Mouse (Mus musculus): Measurements from ENCODE around the gene Hace1. TPM values are rescaled to one million over a fixed set of nuclear protein-coding genes. Genes with fewer than 3 reads are reported as not detected.

Hace1 gene
- polyA plus RNA-seq, 1 experiment from 2014 or later = 33.3 TPM

DNA sequence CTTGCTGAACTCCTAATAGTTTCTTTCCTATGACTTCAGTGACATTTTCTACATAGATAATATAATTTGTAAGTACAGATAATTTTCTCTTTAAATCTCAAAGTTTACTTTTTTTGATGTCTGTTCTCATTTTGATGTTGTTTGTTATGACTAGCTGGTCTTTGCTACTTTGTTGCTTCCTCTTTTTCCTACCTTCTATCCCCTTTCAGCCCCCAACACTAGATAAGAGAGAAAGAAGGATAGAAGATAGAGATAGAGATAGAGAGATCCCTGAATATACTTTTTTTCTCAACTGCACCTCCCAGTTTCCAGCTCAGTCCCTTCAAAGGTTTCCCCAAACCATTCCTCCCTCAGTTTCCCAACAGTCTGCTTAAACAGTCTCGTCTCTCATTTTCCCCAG lies 33.1 kb downstream of the Hace1 start:
- no peak for ATAC-seq (ENCODE audit: low read depth)
- H3K27me3 ChIP-seq (ENCODE audit: control insufficient read depth, insufficient read depth, low read depth, low read length) = no peaks in the 10 kb centered on the region
- H3K27ac ChIP-seq (ENCODE audit: low read length) = no peak overlapping the region
- H3K9me3 ChIP-seq (replicated peaks; ENCODE audit: control insufficient read depth, low read length) = no peaks in the 10 kb centered on the region
- WGBS (ENCODE audit: insufficient replicate concordance) = 89% methylated on average over 1 of the region's 1 CpGs
- H3K4me2 ChIP-seq (ENCODE audit: low read depth, low read length) = no peak overlapping the region
- no peak overlapping the region for H3K4me3 ChIP-seq (ENCODE audit: low read depth, low read length)
- no peak overlapping the region for H3K9ac ChIP-seq (ENCODE audit: low read depth, low read length)
- H3K4me1 ChIP-seq (ENCODE audit: control insufficient read depth, low read depth, low read length) = no peaks in the 10 kb centered on the region; the same call in 1 of the 2 replicates
- H3K36me3 ChIP-seq (ENCODE audit: control insufficient read depth, insufficient read depth) = peaks cover 21% of the 10 kb centered on the region

DNA sequence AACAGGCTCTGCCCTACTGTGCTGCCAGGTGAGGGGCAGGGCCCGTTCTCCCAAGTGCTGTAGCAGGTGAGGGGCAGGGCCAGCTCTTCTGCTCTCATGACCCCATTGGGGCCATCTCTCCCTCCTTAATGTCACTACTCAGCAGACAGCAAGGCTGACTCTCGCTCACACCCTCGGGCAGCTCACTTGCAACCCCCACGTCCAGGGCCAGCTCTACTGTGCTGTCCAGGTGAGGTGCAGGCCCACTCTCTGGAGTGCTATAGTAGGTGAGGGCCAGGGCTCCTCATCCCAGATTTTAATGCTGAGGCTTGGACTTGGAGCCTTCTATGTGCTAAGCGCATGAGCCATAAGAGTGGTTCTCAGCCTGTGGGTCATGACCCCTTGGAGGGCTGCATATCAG lies 38.4 kb downstream of the Hace1 start:
- Histone ChIP-seq H3K27me3 (ENCODE audit: control insufficient read depth, insufficient read depth, low read depth, low read length) (no peaks in the 10 kb centered on the region), H3K4me1 (ENCODE audit: control insufficient read depth, low read depth, low read length) (no peaks in the 10 kb centered on the region), H3K27ac (ENCODE audit: low read length) (no peak overlapping the region), H3K9me3 (replicated peaks; ENCODE audit: control insufficient read depth, low read length) (no peaks in the 10 kb centered on the region), H3K4me3 (ENCODE audit: low read depth, low read length) (no peak overlapping the region), H3K4me2 (ENCODE audit: low read depth, low read length) (no peak overlapping the region), H3K9ac (ENCODE audit: low read depth, low read length) (no peak overlapping the region), H3K36me3 (ENCODE audit: control insufficient read depth, insufficient read depth) (peaks cover 15% of the 10 kb centered on the region)
- 90% methylated on average over 5 of the region's 5 CpGs for WGBS (ENCODE audit: insufficient replicate concordance)
- no peak for ATAC-seq (ENCODE audit: low read depth)

DNA sequence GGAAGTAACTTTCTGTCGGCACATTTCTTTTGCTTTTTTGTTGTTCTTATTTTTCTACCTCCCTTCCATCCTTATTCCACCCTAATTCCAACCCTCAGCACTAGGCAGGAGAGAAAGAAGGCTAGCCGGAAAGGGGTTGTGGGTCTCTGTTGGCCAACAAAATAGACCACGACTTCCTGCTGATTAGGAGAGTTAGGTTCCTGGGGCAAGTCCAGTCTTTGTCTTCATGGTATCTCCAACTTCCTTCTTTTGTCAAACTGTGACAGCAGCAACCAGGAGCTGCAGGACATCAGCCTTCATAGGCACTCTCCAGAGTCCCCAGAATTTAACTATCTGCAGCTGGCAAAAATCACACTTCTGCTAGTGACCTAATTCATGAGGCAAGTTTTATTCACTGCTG lies 41.4 kb downstream of the Hace1 start:
- 24% methylated on average over 3 of the region's 3 CpGs for WGBS (ENCODE audit: insufficient replicate concordance)

DNA sequence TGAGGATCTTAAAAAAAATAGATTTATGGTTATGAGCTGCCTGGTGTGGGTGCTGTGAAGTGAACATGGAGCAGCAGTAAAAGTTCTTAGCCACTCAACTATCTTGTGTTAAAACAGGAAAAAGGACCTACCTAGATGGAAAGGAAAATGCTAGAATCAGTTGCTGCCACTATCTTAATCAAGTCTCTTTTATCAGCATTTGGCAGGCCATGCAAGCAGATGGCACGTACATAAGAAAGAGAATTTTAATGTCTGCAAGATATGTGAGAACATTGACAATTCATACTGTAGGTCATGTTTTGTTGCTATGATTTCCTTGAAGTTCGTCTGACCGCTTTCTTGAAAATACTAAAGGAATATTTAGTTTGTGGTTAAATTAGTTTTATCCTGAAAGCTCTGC lies 54.4 kb downstream of the Hace1 start:
- 57% methylated on average over 3 of the region's 3 CpGs for WGBS (ENCODE audit: insufficient replicate concordance)
- no peak overlapping the region for H3K4me3 ChIP-seq (ENCODE audit: low read depth, low read length)
- H3K36me3 ChIP-seq (ENCODE audit: control insufficient read depth, insufficient read depth) = peaks cover 4% of the 10 kb centered on the region; the same call in 1 of the 2 replicates
- H3K4me2 ChIP-seq (ENCODE audit: low read depth, low read length) = no peak overlapping the region
- no peaks in the 10 kb centered on the region for H3K9me3 ChIP-seq (replicated peaks; ENCODE audit: control insufficient read depth, low read length)
- H3K9ac ChIP-seq (ENCODE audit: low read depth, low read length) = no peak overlapping the region
- no peak for ATAC-seq (ENCODE audit: low read depth)
- H3K27me3 ChIP-seq (ENCODE audit: control insufficient read depth, insufficient read depth, low read depth, low read length) = no peaks in the 10 kb centered on the region
- peaks cover 3% of the 10 kb centered on the region; the same call in 1 of the 2 replicates for H3K4me1 ChIP-seq (ENCODE audit: control insufficient read depth, low read depth, low read length)
- H3K27ac ChIP-seq (ENCODE audit: low read length) = no peak overlapping the region

More for the DNA sequence above, 41.4 kb downstream of the Hace1 start:
- Histone ChIP-seq H3K36me3 (ENCODE audit: control insufficient read depth, insufficient read depth) (peaks cover 13% of the 10 kb centered on the region), H3K27ac (ENCODE audit: low read length) (no peak overlapping the region), H3K4me3 (ENCODE audit: low read depth, low read length) (no peak overlapping the region), H3K4me1 (ENCODE audit: control insufficient read depth, low read depth, low read length) (no peaks in the 10 kb centered on the region), H3K27me3 (ENCODE audit: control insufficient read depth, insufficient read depth, low read depth, low read length) (no peaks in the 10 kb centered on the region), H3K4me2 (ENCODE audit: low read depth, low read length) (no peak overlapping the region), H3K9ac (ENCODE audit: low read depth, low read length) (no peak overlapping the region), H3K9me3 (replicated peaks; ENCODE audit: control insufficient read depth, low read length) (no peaks in the 10 kb centered on the region)
- no peak for ATAC-seq (ENCODE audit: low read depth)

DNA sequence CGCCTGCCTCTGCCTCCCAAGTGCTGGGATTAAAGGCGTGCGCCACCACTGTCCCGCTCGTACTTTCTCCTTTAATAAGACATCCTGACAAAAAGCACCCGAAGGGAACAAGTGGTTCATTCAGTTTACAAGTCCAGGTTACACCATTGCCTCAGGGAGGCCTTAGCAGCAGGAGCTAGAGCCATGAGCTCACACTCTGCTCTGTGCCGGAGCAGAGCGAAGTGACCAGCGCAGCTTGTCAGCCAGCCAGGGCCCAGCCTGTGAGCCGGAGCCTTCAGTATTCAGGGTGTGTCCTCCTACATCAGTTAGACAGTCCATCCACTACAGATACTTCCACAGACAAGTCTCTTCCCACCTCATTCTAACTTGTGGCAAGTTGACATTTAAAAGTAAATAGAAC lies 55.0 kb downstream of the Hace1 start:
- H3K9ac ChIP-seq (ENCODE audit: low read depth, low read length) = no peak overlapping the region
- no peak overlapping the region for H3K4me2 ChIP-seq (ENCODE audit: low read depth, low read length)
- no peaks in the 10 kb centered on the region for H3K27me3 ChIP-seq (ENCODE audit: control insufficient read depth, insufficient read depth, low read depth, low read length)
- H3K4me1 ChIP-seq (ENCODE audit: control insufficient read depth, low read depth, low read length) = peaks cover 3% of the 10 kb centered on the region; the same call in 1 of the 2 replicates
- no peak overlapping the region for H3K27ac ChIP-seq (ENCODE audit: low read length)
- H3K9me3 ChIP-seq (replicated peaks; ENCODE audit: control insufficient read depth, low read length) = no peaks in the 10 kb centered on the region
- no peak for ATAC-seq (ENCODE audit: low read depth)
- WGBS (ENCODE audit: insufficient replicate concordance) = 91% methylated on average over 10 of the region's 10 CpGs
- peaks cover 4% of the 10 kb centered on the region; the same call in 1 of the 2 replicates for H3K36me3 ChIP-seq (ENCODE audit: control insufficient read depth, insufficient read depth)
- H3K4me3 ChIP-seq (ENCODE audit: low read depth, low read length) = no peak overlapping the region

DNA sequence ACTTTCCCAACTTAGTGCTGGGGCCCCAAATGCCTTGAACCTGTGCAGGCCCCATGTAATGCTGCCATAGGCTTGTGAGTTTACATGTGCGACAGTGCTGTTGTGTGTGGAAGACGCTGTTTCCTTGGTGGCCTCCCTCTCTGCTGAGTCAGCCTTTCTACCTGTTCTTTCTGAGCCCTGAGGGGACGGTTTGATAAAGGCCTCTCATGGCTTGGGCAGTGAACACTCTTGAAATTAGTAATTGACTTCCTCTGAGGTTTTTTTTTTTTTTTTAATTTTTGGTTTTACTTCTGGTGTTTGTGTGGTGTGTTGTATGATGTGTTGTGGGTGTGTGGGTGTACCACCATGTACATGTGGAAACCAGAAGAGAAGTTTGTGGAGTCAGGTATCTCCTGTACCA lies 57.6 kb downstream of the Hace1 start:
- no peak for ATAC-seq (ENCODE audit: low read depth)
- no peaks in the 10 kb centered on the region for H3K27me3 ChIP-seq (ENCODE audit: control insufficient read depth, insufficient read depth, low read depth, low read length)
- H3K9ac ChIP-seq (ENCODE audit: low read depth, low read length) = no peak overlapping the region
- no peak overlapping the region for H3K27ac ChIP-seq (ENCODE audit: low read length)
- no peak overlapping the region for H3K4me2 ChIP-seq (ENCODE audit: low read depth, low read length)
- H3K4me3 ChIP-seq (ENCODE audit: low read depth, low read length) = no peak overlapping the region
- 74% methylated on average over 3 of the region's 3 CpGs for WGBS (ENCODE audit: insufficient replicate concordance)
- peaks cover 4% of the 10 kb centered on the region for H3K36me3 ChIP-seq (ENCODE audit: control insufficient read depth, insufficient read depth)
- no peaks in the 10 kb centered on the region for H3K9me3 ChIP-seq (replicated peaks; ENCODE audit: control insufficient read depth, low read length)
- peaks cover 3% of the 10 kb centered on the region; the same call in 1 of the 2 replicates for H3K4me1 ChIP-seq (ENCODE audit: control insufficient read depth, low read depth, low read length)

DNA sequence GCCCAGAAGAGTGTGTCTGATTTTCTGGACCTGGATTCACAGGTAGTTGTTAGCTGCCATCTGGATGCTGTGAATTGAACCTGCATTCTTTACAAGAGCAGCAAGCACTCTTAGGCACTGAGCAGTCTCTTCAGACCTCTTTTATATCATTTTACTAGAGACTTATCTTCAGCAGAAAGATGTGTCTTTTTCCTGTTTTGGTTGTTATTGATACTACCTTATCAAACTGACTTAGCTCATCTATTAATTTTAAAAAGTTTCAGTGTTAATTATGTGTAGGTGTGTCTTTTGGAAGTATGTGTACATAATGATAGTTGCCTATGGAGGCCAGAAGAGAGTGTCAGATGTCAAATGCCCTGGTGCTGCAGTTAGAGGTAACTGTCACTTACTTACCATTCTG lies 62.1 kb downstream of the Hace1 start:
- H3K4me1 ChIP-seq (ENCODE audit: control insufficient read depth, low read depth, low read length) = no peaks in the 10 kb centered on the region
- no peak overlapping the region for H3K4me2 ChIP-seq (ENCODE audit: low read depth, low read length)
- no peak overlapping the region for H3K27ac ChIP-seq (ENCODE audit: low read length)
- H3K9me3 ChIP-seq (replicated peaks; ENCODE audit: control insufficient read depth, low read length) = no peaks in the 10 kb centered on the region
- no peak for ATAC-seq (ENCODE audit: low read depth)
- peaks cover 2% of the 10 kb centered on the region for H3K36me3 ChIP-seq (ENCODE audit: control insufficient read depth, insufficient read depth)
- H3K4me3 ChIP-seq (ENCODE audit: low read depth, low read length) = no peak overlapping the region
- H3K9ac ChIP-seq (ENCODE audit: low read depth, low read length) = no peak overlapping the region
- no peaks in the 10 kb centered on the region for H3K27me3 ChIP-seq (ENCODE audit: control insufficient read depth, insufficient read depth, low read depth, low read length)

DNA sequence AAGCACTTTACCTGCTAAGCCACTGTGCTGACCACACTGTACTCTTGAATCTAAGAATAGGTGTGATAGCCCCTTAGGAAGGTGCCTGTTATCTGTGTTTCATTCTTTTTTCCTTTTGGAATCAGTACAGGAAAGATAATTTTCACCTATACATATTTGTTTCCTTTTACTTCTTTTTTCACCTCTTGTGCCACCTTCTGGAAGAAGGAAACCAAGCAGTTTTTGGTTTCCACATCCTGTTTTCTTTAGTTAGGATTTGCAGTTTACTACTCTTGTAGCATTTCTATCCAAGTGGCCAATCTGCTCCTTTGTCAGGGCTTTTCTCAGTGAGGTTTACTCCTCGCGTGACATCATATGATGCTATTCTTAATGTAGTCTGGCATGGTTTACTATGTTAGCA lies 76.4 kb downstream of the Hace1 start:
- Histone ChIP-seq H3K4me1 (ENCODE audit: control insufficient read depth, low read depth, low read length) (no peaks in the 10 kb centered on the region), H3K4me2 (ENCODE audit: low read depth, low read length) (no peak overlapping the region), H3K9ac (ENCODE audit: low read depth, low read length) (no peak overlapping the region), H3K27ac (ENCODE audit: low read length) (no peak overlapping the region), H3K27me3 (ENCODE audit: control insufficient read depth, insufficient read depth, low read depth, low read length) (no peaks in the 10 kb centered on the region), H3K36me3 (ENCODE audit: control insufficient read depth, insufficient read depth) (peaks cover 12% of the 10 kb centered on the region), H3K4me3 (ENCODE audit: low read depth, low read length) (no peak overlapping the region), H3K9me3 (replicated peaks; ENCODE audit: control insufficient read depth, low read length) (no peaks in the 10 kb centered on the region)
- WGBS (ENCODE audit: insufficient replicate concordance) = 96% methylated on average over 2 of the region's 2 CpGs
- no peak for ATAC-seq (ENCODE audit: low read depth)

DNA sequence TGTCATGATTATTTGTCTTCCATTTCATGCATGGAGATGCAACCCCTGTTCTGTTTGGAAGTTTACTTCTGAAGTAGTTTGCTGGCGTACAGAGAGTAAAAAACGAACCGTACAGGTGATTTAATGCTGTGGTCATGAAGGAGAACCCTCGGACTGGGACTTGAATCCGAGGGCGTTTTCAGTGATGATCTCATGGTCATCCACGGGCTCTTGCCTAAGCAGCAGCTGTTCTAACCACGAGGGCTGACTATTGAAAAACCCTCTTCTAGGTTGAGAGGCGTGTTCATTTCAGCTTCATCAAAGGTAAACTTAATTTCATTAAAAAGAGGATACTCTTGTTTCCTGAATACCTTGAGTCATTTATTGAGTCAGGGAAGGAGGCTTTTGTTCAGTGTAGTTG lies 84.4 kb downstream of the Hace1 start:
- no peaks in the 10 kb centered on the region for H3K27me3 ChIP-seq (ENCODE audit: control insufficient read depth, insufficient read depth, low read depth, low read length)
- ATAC-seq (ENCODE audit: low read depth) = no peak
- H3K4me2 ChIP-seq (ENCODE audit: low read depth, low read length) = no peak overlapping the region
- no peak overlapping the region for H3K4me3 ChIP-seq (ENCODE audit: low read depth, low read length)
- no peaks in the 10 kb centered on the region for H3K4me1 ChIP-seq (ENCODE audit: control insufficient read depth, low read depth, low read length)
- no peak overlapping the region for H3K9ac ChIP-seq (ENCODE audit: low read depth, low read length)
- H3K36me3 ChIP-seq (ENCODE audit: control insufficient read depth, insufficient read depth) = no peaks in the 10 kb centered on the region
- no peaks in the 10 kb centered on the region for H3K9me3 ChIP-seq (replicated peaks; ENCODE audit: control insufficient read depth, low read length)
- WGBS (ENCODE audit: insufficient replicate concordance) = 85% methylated on average over 9 of the region's 9 CpGs
- H3K27ac ChIP-seq (ENCODE audit: low read length) = no peak overlapping the region

DNA sequence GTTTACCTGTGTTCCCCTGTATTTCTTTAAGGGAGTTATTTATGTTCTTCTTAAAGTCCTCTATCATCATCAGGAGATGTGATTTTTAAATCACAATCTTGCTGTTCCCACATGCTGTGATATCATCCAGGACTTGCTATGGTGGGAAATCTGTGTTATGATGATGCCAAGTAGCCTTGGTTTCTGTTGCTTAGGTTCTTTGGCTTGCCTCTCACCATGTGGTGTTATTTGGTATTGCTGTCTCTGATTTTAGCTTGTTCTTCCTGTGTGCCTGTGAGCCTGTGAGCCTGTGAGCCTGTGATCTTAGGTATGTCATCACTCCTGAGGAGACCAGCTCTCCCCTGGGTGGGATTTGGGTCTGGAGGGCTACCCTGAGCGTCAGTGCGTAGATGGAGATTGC lies 90.6 kb downstream of the Hace1 start:
- Histone ChIP-seq H3K4me3 (ENCODE audit: low read depth, low read length) (no peak overlapping the region), H3K4me2 (ENCODE audit: low read depth, low read length) (no peak overlapping the region), H3K27ac (ENCODE audit: low read length) (no peak overlapping the region), H3K27me3 (ENCODE audit: control insufficient read depth, insufficient read depth, low read depth, low read length) (no peaks in the 10 kb centered on the region), H3K4me1 (ENCODE audit: control insufficient read depth, low read depth, low read length) (no peaks in the 10 kb centered on the region), H3K36me3 (ENCODE audit: control insufficient read depth, insufficient read depth) (peaks cover 11% of the 10 kb centered on the region), H3K9ac (ENCODE audit: low read depth, low read length) (no peak overlapping the region), H3K9me3 (replicated peaks; ENCODE audit: control insufficient read depth, low read length) (no peaks in the 10 kb centered on the region)
- WGBS (ENCODE audit: insufficient replicate concordance) = 92% methylated on average over 2 of the region's 2 CpGs
- no peak for ATAC-seq (ENCODE audit: low read depth)

All from liver, embryonic 16.5 days (tissue).